Mouse (Mus musculus): ENCODE measurements at regions not wholly inside any gene's neighbourhood (a gene's known extent, or its start where the extent isn't known, plus 50 kb on each side); places are given as distances from the start of the nearest gene placed in this dataset.
"Not testable (repeated sequence)": the region's sequence is repeated elsewhere in the genome, so short reads cannot be mapped to it uniquely, and the experiment has no call there.

DNA sequence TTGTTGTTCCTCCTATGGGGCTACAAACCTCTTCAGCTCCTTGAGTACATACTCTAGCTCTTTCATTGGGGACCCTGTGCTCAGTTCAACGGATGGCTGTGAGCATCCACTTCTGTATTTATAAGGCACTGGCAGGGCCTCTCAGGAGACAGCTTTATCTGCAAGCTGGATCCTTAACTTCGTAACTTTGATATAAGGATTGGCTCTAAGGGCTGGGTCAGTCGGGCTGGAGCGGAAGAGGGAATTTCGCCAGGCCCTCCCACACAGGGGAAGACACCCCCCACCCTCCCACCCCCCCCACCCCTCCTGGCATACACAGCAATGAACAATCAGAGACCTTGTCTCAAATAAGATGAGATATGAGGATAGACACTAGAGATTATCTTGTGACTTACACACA lies 304.3 kb upstream of the Chordc1 start:
- no peak for DNase-seq (ENCODE audit: low spot score)

DNA sequence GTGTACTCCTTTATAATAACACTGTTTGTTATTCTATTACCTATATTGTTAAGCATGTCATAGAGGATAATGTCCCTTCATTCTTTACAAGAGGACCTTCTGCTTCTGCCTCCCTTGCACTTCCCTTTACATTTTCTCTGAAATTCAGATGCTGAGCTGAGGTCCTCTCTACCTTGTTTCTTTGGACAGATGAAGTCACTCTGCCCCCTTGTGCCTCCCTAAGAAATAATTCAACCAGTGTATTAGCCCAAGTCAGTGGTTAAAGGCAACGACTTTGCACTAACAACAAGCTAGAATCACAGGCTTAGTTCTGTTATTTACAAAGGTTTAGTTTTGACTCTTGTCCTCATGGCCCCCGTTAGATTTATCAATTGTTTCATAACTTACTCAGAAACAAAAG lies 289.4 kb upstream of the Chordc1 start:
- DNase-seq (ENCODE audit: low spot score) = peak; percentile 54

DNA sequence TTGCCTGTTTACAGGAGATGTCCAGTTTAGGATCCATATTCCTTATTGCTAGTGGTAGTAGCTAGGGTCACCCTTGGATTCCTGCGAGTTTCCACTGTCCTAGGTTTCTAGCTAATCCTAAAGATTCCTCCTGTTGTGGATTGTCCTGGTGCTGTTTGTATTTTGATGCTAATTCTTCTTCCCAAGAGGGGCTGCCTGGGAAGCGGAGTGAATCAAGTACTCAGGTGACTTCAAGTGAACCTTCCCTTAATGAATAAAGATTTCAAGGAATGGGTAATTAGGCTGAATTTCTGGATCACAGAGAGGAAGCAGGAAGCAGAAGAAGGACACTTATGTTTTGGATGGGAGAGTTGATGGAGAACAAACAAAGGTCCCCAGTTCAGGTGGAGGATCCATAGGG lies 250.6 kb upstream of the Chordc1 start:
- no peak for DNase-seq (ENCODE audit: low spot score)

DNA sequence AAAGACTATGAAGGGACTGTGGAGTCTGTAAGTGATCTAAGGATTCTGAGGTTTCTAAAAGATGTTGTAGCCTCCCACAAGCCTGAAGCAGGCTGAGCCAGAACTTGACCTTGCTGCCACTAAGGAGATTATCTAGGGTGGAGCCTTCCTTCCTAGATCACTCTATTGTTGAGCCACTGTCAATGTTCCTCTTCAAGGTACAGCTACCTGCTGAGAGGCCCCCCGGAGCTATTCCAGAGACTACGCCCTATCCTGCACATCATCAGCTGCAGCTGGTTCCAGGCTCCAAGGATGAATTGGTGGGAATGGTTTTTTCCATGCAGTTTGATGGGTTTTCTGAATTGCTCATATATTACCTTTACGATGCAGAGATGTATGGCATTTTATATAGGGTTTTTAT lies 249.3 kb upstream of the Chordc1 start:
- DNase-seq (ENCODE audit: low spot score) = not testable (repeated sequence)

DNA sequence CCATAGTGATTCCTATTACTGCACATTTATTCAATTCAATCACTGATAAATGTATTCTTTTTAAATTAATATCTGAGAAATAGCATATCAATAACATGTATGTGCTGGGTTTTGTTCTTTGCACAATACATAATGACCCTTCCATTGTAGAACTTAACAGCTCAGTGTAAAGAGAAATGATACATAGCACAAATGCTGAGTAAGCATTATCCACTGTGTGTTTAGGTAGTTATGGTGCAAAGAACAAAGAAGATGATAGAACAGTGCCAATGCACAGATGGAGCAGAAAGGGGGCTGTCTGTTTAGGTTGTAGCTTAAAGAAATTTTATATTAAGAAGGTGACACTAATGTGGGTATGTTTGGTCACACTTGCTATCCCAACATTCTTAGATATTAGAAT lies 215.0 kb upstream of the Chordc1 start:
- DNase-seq (ENCODE audit: low spot score) = no peak

DNA sequence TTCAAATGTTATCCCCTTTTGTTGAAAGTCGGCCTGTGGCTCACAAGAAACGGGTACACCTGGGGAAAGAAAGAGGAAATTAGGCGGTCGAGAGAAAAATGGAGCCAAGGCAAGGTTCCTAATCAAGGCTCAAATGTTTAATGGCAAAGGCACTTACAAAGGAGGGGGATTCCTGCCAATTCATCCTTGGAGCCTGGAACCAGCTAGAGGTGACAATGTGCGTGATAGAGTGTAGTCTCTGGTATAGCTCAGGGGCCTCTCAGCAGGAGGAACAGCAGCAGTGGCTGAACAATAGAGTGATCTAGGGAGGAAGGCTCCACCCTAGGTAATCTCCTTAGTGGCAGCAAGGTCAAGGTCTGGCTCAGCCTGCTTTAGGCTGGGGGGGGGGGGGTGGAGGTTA lies 213.5 kb upstream of the Chordc1 start:
- DNase-seq (ENCODE audit: low spot score) = not testable (repeated sequence)

DNA sequence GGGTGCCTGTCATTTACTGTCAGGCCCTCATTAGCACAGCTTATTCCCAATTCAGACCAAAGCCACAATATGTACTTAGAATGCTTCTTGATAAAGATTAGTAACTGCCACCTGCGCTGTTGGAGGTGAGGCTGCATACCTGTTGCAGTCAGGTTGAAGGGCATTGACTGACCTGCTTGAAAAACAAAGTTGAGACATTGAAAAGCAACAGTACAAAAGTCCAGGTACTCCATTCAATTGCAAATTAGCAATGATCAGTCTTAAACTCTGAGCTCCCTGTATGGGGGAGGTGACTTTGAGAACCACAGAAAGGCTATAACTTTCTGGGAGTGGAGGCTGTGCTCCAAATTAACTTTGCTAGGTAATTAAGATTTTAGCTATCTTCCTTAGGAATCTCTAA lies 212.8 kb upstream of the Chordc1 start:
- DNase-seq (ENCODE audit: low spot score) = not testable (repeated sequence)

Measured in retina, embryonic 14.5 days (tissue).